Mouse (Mus musculus): ENCODE measurements around the gene Aldh6a1. TPM values are rescaled to one million over a fixed set of nuclear protein-coding genes. Genes with fewer than 3 reads are reported as not detected.

Aldh6a1 gene
- total RNA-seq, 2 experiments from 2014 or later, result 9.1 to 17.2 TPM

DNA sequence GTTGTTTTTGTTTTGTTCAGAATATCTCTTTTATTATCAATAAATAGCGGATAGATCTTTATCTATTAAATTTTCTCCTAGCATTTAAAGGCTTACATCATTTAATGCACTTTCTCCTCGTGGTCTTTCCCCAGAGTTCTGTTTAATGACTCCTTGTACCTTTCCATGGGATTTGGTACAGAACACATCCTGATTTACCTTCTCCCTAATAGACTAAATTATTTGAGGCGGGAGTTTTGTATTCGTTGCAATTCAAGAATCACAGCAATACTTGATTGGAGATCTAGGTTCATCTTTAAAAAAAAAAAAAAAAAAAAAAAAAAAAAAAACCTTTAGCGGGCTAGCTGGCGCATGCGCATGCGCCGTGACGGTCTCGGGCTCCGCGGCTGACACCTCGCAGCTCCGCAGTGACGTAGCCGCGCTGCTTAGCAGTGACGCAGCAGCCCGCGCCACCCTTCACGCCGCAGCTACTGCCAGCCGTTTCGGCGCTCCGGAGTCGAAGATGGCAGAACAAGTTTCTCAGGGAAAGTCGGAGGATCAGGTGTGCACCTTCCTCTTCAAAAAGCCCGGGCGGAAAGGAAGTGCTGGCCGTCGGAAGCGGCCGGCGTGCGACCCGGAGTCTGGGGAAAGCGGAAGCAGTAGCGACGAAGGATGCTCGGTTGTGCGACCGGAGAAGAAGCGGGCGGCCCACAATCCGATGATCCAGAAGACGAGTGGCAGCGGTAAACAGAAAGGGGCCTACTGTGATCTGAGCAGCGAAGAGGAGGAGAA lies 33.8 kb downstream of the Aldh6a1 start, which contains the start of gene Rnf113a2:
Gene Rnf113a2, plus strand, starts transcription at position 363 of the 771 bp plus-strand sequence.
- peak; percentile 100 for ATAC-seq (replicated peaks; ENCODE audit: poor library complexity)

DNA sequence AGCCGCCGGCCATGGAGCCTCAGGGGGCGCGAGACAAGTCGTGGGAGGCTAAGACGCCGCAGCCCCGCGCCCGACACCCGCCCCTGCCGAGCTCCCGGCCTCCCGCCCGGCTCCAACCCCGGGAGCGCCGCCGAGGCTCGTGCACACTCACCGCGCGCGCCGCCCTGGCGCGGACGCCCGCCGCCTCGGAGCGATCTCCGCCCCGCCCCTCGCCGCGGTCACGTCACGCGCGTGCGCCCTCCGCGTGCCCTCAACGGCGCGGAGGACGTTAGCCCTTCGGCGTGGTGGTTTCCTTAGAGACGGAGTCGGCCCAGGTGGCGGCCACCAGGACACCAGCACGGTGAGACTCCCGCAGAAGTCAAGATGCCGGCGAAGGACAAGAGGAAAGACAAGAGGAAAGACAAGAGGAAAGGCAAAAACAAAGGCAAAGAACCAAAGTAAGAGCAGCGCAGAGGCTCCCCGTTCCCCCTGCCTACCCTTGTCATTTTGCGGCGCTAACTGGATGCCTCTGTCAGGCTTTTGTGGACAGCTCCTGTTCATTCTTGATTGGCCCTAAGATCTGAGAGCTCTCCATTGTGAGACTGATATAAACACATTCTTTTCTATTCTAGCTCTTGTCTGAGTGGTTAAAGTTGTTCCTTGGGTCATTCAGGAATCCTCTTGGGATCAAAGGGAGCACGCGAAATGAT lies 41.8 kb downstream of the Aldh6a1 start, which contains the start of the genes Entpd5 and Bbof1:
Gene Entpd5, minus strand, starts transcription at position 211 of the 689 bp plus-strand sequence.
Gene Bbof1, plus strand, starts transcription at position 253 of the 689 bp plus-strand sequence.
- peak; percentile 90 for ATAC-seq (replicated peaks; ENCODE audit: poor library complexity)

DNA sequence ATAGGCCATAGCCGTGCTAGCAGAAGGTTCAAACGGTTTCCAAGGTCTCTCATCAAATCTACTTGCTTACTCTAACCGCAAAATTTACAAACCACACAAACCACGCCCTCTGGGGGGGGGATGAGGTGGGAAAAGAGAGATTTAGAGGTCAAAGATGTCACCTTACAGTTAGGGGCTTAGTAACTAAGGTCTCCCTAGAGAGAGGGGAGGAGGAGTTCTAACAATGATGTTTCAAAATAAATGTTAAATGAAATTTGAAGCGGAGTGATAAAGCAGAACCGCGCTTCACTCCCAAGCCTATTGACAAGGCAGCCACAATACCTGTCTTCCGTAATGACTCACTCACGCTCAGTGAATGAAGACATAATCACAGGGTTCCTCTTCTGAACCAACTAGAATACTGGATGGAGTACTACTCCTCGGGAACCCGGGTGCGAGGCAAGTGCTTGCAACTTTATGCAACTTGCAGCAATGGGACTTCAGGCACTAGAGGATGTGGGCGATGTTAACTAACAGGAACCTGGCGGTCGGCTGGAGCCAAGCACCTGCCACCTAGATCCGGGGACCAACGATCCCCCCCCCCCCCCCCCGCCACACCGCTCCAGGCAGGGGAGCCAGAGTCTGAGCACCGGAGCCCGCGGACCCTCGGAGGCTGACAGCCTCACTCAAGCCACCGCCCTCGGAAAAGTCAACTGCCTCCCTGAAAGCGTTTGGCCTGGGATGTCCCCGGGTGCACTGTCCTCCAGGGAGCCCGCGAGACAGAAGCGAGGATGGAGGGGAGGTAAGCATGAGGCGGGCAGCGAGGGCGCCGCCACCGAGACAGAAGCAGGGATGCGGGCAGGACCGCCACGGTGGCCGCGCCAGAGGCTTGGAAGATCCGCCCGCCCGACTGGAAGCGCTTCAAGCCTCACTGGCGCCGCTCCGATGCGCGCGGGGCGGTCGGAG lies 42.7 kb downstream of the Aldh6a1 start:
- ATAC-seq (replicated peaks; ENCODE audit: poor library complexity), result peak; percentile 52

DNA sequence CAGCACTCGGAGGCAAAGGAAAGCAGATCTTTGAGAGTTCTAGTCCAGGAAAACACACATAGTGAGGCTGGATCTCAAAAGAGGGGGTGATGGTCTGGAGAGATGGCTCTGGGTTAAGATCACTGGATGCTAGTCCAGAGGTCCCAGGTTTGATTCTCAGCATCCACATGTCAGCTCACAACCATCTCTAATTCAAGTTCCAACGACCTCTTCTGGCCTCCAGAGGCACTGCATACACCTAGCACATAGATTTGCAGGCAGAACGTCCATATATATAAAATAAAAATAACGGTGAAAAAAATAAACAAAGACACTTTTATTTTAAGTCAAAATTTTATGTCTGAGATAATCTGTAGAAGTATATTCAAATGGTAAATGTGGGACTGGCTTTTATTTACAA lies 43.5 kb downstream of the Aldh6a1 start:
- no peak for ATAC-seq (replicated peaks; ENCODE audit: poor library complexity)

DNA sequence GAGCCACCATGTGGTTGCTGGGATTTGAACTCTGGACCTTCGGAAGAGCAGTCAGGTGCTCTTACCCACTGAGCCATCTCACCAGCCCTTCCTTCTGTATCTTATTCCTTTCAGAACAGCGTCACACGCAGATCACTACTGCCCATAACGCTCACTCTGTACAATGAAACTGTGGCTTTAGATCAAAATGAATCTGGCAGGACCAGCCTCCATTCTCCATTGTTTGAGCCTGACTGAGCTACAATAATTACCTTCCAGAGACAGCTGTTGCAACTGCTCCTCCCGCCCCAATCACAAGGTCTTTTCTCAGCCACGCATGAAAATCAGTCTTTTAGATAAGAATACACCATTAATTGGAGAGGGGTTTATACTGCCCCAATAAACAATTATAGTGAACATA lies 46.3 kb downstream of the Aldh6a1 start:
- ATAC-seq (replicated peaks; ENCODE audit: poor library complexity), result no peak

DNA sequence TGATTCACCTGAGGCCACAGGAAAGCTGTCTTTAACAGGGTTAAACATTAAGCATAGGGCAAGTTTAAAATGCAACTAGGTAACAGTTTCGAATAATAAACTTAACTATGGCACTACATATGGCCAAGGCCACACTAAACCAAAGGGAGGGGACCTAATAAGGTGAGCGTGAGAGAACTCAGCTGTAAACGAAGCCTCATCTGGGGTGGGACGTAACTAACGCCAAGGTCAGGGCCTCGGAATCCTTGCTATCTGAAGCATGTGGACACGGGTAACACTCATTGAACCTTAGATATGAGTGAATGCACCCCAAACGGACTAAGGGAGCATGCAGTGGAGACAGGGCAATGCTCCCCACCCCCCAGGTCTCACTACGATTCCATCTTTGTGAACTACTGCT lies 47.9 kb downstream of the Aldh6a1 start:
- ATAC-seq (replicated peaks; ENCODE audit: poor library complexity), result no peak

DNA sequence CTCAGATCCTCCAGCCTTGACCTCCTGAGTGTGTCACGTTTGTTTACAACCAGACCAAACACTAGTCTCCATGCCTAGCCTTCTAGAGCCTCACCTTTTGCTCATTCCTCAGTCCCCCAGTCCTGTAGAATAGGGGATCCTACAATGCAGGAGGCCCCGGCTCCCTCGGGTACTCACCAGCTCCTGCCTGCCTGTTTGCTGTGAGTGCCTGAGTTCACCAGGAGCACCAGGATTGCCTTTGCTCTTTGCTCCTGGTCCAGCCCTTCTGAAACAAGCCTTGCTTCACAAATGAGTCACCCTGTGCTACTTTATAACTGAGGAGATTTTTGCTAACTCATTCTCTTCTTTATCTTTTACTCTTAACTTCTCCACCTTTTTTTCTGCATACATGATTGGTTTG lies 50.2 kb downstream of the Aldh6a1 start:
- peak; percentile 11; the same call in 1 of the 2 replicates for ATAC-seq (replicated peaks; ENCODE audit: poor library complexity)

DNA sequence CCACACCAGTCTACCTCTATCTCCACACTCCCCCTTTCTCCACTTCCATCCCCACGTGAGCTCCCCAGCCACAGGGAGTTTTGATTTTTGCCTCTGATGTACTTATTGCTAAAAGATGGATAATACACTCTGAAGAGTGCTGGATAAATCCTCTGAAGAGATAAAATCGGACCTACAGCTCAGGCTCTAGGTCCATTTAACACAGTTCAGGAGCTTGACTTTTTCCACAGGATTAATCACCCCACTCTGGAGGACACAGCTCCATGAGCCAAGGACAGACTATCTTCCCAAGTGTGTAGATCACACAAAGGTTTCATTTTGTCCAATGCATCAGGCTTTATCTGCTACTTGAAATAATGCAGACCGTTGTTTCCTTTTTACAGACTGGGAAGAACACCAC lies 50.7 kb downstream of the Aldh6a1 start:
- ATAC-seq (replicated peaks; ENCODE audit: poor library complexity), result no peak

DNA sequence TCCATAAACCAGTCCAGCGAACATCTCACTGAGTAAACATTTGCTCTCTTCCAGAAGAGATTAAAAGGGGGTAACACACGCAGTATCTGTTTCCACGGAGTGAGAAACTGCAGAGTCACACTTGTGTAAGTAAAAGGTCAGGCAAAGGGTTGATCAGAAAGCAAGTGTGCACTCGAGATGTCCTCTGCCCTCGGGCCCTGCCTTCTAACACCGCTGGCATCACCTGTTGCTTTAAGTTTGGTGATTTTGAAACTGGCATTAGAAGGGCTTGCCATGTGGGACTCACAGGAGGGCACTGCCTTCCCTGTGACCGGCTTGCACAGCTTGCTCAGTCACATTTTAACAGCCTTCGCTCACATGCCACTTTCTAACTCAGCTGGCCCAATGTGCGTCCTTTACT lies 51.1 kb downstream of the Aldh6a1 start:
- ATAC-seq (replicated peaks; ENCODE audit: poor library complexity), result no peak

DNA sequence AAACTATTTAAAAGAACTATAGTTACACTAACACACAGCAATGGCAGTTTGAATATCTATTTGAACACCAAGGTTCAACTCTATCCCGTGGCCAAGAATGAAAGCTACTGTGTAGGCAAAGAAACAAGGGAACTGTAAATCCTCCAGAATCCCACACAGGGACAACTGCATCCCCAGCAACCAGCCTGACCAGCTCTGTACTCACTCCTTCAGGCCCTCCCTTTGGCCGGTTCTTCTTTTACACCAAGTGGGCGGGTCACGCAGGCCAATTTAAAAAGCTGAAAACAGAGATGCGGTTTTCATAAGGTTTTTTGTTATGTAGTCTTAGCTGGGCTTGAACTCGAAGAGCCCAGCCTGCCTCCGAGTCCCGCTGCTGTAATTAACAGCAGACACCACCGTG lies 51.7 kb downstream of the Aldh6a1 start:
- ATAC-seq (replicated peaks; ENCODE audit: poor library complexity), result no peak

DNA sequence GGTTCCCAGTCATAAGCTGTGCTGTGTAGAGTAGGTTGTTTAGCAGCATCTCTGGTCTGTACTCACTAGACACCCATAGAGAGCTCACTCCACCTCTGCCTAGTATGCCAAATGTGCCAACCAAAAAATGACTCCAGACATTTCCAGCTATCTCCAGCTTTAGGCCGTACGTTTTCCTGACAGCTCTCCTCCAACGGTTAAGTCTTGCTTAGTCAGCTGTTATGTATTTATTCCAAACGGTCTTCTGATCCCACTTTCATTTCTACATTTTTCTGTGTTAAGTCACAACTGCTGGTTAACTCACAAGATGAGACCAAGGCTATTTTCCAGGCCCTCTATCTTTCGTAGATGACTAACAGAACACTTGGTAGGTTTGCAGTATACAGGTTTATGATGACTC lies 52.2 kb downstream of the Aldh6a1 start:
- ATAC-seq (replicated peaks; ENCODE audit: poor library complexity), result no peak

DNA sequence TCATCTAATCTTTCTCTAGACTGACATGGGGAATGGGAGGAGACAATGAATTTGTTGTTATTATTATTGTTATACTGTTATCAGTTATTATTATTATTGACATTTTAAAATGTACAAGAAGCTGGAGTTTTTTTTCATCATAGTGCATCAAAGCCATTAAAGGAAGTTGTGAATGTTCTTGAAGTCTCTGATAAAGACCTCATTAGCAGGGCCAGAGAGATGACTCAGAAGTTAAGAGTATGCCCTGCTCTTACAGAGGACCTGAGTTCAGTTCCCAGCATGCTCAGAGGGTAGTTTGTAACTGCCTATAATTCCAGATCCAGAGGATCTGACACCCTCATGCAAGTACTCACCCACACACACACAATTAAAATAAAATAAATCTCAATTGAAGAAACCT lies 53.1 kb downstream of the Aldh6a1 start:
- ATAC-seq (replicated peaks; ENCODE audit: poor library complexity), result no peak

DNA sequence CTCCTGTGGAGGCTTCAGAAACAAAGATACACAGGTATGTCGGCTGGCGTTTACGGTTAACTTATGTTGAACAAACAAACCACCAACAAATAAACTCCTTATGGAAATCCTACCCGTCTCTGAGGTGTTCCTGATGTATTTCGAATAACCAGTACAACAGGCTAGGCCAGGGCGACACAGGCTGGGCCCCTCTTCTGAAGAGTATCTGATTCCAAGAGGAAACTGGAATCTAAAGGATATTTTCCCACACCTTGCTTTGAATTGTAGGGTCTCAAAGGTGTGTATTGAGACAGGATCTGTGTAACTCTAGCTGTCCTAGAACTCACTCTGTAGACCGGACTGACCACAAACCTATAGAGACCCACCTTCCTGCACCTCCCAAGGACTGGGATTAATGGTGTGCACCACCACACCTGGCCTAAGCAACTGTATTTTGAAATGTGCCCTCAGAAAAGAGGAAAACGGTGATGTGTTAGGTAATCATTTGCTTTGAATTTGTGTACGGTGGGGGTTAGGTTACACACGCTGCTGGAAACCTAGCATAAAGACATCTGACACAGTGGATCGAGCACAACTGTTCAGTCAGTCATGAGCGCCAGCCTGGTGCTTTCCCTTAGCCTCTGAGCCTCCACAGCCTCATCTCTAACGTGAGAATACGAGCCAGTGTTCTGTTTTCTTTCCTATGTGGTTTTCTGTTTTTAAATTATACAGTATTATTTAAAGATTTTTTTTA lies 53.7 kb downstream of the Aldh6a1 start:
- ATAC-seq (replicated peaks; ENCODE audit: poor library complexity), result no peak

DNA sequence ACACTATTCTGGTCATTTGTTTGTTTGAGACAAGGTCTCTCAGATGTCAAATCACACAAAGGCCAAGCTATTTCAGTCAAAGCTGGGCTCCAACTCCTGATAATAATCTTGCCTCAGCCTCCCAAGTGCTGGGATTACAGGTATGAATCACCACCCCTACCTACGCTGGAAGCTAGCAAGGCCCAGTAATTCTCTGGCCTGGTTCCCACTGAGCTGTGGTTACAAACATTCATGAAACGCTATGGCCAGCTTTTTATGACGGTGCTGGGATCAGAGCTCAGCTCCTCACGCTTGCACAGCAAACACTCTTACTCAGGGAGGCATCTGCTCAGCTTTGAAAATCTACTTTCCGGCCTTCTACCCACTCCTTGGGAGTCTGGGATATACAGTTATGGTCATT lies 57.0 kb downstream of the Aldh6a1 start:
- ATAC-seq (replicated peaks; ENCODE audit: poor library complexity), result no peak

DNA sequence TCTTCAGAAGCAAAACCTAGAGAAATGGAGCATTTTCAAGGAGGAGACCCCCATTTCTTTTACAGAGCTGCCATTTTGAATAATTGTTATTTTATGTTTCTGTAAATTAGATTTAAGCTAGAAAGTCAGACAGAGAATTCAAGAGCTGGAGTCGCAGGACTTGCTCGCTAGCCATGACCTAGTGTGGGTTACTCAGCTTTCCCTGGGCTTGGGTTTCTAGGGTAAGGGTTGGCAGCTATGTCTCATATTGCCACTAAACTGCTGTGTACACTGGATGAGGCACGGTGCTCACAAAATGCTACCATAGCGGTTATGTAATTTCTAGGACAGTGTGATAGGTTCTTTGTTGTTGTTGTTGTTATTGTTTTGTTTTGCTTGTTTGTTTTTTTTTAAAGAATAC lies 58.1 kb downstream of the Aldh6a1 start:
- ATAC-seq (replicated peaks; ENCODE audit: poor library complexity), result no peak

DNA sequence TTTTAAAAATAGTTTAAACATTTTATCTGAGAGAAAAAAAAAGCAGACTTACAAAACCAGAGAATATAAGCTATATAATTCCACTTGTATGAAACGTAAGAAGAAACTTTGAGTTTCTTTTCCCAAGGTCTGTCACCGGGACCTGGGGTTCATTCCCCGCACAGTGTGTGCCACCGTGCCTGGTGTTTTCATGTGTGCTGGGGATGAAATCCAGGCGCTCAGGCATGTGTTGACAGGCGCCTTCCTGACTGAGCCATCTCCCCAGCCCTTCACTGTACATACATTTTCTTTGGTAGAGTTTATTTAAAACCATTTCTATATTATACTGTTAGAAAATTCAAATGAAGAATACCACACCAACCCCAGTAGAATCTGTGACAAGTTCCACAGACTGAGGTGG lies 60.5 kb downstream of the Aldh6a1 start:
- ATAC-seq (replicated peaks; ENCODE audit: poor library complexity), result no peak

DNA sequence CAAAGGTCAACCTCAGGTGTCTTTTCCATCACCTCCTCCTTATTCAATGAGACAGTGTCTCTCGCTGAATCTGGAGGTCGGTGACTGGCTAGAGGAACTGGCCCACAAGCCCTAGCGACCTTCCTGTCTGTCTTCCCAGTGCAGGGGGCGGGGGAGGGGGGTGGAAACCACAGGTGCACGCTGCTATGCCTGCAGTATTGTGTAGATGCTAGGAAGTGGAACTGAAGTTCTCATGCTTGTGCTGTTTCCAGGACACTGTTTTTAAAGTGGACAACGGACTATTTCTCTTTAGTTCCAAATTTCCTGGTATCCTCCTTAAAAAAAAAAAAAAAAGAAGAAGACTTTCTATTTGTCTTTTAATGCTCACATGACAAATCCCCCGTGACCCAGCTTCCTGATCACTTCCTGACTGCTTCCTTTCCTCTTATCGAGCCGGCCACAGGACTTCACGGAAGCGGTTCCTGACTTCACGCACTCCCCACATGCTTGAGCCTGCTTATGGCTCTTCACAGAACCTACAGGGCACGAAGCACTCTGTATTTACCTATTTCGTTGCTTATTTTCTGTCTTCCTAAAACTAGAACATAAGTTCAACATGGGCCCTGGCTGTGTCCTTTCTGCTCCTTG lies 61.9 kb downstream of the Aldh6a1 start:
- peak; percentile 77 for ATAC-seq (replicated peaks; ENCODE audit: poor library complexity)

DNA sequence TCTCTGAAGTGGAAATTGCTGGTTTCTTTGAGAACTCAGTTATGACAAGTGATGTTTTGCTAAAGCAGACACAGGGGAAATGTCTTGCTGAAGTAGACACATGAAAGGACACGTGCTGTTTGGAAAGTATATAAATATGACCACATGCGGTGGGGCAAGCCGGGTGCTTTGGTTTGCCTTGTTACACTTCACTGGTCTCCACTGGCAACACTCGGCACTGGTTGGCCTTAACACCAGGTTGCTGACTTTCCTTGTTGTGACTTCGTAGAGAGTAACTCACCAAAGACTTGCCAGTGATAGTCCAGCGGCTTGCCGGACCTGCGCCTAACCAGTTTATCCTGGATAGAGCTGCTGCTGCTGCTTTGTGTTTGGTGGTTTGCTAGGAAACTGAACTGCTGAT lies 62.7 kb downstream of the Aldh6a1 start:
- no peak for ATAC-seq (replicated peaks; ENCODE audit: poor library complexity)

DNA sequence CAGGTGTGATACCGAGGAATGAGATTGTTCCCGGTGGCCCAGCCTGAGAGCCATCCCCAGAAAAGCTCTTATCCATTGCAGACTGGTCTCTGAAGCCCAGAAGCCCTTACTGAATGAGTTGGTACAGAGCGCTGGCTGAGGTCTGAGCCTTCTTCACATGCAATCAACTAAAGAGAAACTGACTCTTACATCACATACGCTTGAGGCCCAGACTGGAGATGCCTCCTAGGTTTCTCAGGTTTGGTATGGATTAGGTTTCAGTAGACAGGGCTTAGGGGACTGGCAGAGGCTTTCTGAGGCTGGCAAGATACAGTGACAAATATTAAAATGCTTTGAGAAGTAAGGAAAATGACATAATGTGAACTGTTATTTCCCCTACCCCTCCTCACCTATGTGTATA lies 65.4 kb downstream of the Aldh6a1 start:
- no peak for ATAC-seq (replicated peaks; ENCODE audit: poor library complexity)

DNA sequence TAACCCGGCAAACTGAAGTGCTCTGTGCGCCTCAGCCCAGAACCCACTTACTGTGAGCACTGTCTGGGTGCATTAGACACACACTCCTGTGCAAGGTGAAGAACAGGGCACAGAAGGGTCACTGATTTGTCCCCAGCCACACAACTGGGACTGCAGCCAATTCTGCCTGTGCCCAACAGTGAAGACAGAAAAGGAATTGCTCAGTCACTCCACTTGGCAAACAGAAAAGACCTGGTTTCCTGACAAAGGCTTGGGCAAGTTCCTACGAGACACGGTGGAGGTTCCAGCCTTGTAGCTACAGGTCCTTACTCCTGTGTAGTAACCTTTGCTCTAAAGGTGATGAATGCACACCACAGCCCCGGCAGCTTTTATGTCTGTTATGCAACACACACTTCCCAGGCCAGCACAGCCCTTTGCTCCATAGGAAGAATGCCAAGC lies 66.1 kb downstream of the Aldh6a1 start:
- peak; percentile 49 for ATAC-seq (replicated peaks; ENCODE audit: poor library complexity)

Measured in megakaryocyte progenitor cell, adult 5-6 weeks (primary cell).